Mouse (Mus musculus): ENCODE results near the gene Zfp867. TPM values are rescaled to one million over a fixed set of nuclear protein-coding genes. Genes with fewer than 3 reads are reported as not detected.

Gene Zfp867
- total RNA-seq, 2 experiments from 2014 or later: 2.4 to 2.5 TPM

GRCm38 (mm10) chr11:59460459-59460858 lies 11.8 kb downstream of the Zfp867 start:
- no peak for DNase-seq (ENCODE audit: low spot score in 2 of 2)

DNA sequence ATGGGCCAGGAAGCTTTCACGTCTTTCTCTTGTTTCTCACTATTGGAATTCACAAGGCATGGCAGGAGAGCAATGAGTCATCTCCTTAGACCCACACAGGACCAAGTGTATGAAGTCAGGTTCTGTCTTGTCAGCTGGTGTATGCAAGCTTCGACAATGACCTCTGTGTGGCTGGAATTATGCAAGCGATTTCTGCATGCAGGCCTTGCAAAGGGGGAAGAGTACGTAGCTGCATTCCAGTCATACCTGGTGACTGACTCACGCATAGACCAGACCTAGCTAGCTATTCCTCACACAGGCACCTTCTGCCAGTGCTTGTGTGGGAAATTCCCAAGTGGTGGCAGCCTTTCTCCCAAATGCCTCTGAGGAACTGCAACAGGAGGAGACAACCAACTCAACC lies 13.3 kb downstream of the Zfp867 start:
- no peak for DNase-seq (ENCODE audit: low spot score in 2 of 2)

DNA sequence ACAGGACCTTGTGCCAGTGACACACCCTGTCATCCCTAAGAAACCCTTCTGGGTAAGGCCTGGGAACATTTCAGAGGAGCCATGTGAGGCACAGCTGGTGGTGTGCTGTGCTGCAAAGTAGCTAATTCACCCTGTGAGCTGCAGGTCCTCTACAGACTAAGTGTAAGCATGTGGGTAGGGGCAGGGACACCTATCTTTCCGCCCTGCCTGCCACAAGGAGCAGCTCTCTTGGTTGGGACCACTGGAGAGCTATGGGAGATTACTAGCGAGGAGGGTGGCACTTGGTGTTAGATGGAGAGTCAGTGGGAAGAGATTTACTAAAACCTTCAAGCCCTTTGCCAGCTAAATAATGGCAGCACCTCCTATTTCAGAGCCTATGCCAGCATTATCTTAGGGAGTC lies 15.4 kb downstream of the Zfp867 start:
- DNase-seq (ENCODE audit: low spot score in 2 of 2): no peak

DNA sequence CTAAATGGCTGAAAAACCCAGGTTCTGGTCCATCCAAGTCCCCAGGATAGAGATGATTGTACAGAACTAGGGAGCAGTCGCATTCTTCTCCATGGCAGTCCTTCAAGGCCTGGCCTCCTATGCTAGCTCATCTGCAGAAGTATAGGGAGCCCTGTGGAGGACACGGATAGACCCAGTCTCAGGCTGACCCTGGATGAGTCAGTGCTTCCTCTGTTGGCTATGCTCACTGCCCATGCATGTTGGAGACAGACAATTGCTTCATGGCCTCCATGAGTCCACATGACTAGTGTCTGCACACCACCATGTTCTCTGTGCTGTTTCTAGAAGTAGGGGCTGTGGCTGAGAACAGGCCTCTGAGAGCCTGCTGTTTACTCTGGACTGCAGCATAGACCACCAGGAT lies 15.9 kb downstream of the Zfp867 start:
- DNase-seq (ENCODE audit: low spot score in 2 of 2): no peak

GRCm38 (mm10) chr11:59451086-59451485 lies 21.2 kb downstream of the Zfp867 start, which contains the start of gene Snap47:
Gene Snap47 (minus strand): TSS chr11:59451186.
- DNase-seq (ENCODE audit: low spot score in 2 of 2): no peak

- peak in 1 of 2 experiments; percentile 16 for DNase-seq (ENCODE audit: low spot score in 2 of 2)
Observed at GRCm38 (mm10) chr11:59450230-59450771, 22.0 kb downstream of the Zfp867 start.

DNA sequence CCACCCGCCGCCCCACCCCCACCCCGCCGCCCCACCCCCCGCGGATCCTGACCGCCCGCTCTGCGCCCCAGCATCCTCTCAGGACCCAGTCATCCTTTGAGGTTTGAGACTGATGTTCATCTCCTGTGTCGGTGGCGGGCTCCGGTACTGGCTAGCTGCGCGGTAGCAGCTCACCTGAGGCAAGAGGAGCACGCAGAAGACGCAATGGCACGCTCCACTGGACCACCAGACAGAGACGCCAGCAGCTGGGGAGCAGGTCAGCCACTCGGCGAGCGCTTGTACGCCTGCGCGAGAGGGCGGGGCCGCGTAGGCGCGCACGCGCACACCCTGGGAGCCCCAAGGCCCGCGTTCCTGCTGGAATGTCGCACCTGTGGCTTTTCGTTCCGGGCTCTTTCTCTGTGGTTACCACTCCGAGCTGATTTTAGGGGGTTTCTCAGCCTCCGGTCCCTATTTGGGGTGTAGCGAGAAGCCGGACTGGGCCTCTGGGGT lies 22.5 kb downstream of the Zfp867 start, which contains the start of gene Jmjd4:
Gene Jmjd4, plus strand, starts transcription at position 305 of the 489 bp plus-strand sequence.
- DNase-seq (ENCODE audit: low spot score in 2 of 2): peak; percentile 89 to 94

- no peak for DNase-seq (ENCODE audit: low spot score in 2 of 2)
Observed at GRCm38 (mm10) chr11:59443102-59443501, 29.2 kb downstream of the Zfp867 start.

DNA sequence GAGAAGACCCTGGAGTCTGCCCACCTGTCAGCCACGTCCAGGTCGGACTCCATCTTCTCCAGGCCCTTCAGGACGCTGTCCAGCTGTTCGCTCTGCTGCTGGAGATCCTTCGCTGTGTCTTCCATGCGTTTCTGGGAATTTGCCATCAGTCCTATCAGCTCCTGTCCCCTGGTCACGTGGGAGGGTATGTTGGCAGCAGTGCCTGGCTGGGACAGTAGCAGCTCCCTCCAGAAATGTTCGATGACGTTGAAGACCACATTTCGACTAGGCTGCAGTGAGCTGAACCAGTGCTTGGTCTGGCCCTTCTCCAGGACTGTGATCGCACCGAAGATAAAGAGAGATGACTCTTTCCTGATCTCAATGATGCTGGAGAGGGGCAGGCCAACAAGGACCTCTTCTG lies 34.3 kb downstream of the Zfp867 start:
- DNase-seq (ENCODE audit: low spot score in 2 of 2): no peak

GRCm38 (mm10) chr11:59432261-59432660 lies 40.0 kb downstream of the Zfp867 start:
- no peak for DNase-seq (ENCODE audit: low spot score in 2 of 2)

- DNase-seq (ENCODE audit: low spot score in 2 of 2): no peak
Observed at GRCm38 (mm10) chr11:59429959-59430358, 42.3 kb downstream of the Zfp867 start.

- no peak for DNase-seq (ENCODE audit: low spot score in 2 of 2)
Observed at GRCm38 (mm10) chr11:59428057-59428660, 44.1 kb downstream of the Zfp867 start.

GRCm38 (mm10) chr11:59425671-59426101 lies 46.6 kb downstream of the Zfp867 start:
- DNase-seq (ENCODE audit: low spot score in 2 of 2): peak in 1 of 2 experiments; percentile 16

DNA sequence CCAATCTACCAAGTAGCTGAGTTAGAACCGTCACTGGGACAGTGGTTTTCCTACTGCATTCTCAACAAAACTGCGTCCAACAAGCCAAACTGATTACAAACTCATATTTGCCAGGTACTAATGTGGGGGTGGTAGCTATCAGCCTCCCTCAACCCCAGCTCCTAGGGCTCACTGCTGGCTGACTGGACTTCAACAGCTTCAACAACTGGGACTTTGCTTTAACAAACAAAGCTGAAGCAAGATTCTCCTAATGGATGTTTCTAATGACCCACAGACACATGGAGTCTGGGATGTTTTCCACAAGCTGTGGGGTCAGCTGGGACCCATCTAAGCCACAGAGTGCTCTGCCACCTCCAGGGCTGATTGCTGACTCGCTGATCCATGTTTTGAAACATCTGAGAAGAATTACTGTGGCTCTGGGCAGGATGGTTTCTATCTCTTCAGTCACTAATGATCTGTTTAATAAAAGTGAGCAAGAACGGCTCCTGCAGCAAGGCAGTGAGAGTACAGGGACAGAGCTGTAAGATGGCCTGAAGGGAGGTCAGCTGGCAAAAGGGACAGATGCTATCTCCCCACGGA lies 49.2 kb downstream of the Zfp867 start:
- DNase-seq (ENCODE audit: low spot score in 2 of 2): no peak

- DNase-seq (ENCODE audit: low spot score in 2 of 2): no peak
Observed at GRCm38 (mm10) chr11:59421967-59422366, 50.3 kb downstream of the Zfp867 start.

- no peak for DNase-seq (ENCODE audit: low spot score in 2 of 2)
Observed at GRCm38 (mm10) chr11:59421436-59421835, 50.8 kb downstream of the Zfp867 start.

DNA sequence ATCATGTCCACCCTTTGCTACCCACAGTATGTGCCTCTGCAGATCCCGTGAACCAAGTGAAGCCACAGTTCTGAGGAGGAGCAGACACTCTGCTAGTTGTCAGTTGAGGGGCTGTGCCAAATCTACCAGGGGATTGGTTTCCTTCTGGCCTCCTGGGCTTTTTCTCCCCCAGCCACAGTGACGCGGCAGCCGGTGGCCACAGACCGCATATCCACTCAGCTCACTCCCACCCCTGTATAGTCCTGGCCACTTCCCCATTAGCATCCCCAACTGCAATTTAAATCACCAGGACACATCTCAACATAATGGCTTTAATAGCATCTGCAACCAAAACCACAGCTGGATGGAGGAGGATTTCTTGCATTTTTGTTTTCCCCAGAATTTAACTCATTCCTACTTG lies 53.6 kb downstream of the Zfp867 start:
- no peak for DNase-seq (ENCODE audit: low spot score in 2 of 2)

DNA sequence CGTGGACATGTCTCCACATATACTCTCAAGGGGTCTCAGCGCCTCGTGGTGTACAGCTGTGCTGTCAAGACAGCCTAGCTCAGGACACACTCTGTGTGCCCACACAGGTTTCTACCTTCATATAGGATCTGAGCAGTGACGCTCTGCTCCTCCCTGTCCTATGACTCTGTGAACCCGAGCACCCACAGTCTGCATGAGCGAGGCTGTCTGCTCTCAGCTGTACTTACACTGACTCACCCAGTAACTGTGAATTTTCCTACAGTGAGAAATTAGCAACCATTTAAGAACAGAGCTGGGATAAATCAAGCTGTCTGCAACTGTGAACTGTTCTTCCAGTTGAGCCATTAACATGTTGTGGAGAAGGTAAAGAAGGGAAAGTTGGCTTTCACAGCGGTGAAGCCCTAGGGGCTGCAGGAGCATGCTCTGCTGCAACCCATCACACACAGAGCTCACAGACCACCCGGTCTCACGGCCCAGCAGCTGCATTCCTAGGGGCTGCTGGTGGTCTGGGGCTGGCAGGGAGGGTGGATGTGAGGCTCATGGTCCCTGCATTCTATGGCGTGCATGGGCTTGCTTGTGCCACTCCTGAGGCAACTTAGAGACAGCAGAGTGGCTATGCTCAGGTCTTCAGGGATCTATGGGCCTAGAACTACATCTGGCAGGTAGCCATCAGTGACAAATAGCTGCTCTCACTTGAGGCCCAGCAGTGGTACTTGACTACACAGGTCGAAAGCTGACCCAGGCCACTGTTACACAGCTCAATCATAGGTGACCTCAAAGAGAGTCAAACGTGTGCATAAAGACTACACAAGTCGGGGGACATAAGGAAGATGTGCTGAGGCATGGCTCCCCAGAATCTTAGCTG lies 59.0 kb downstream of the Zfp867 start:
- DNase-seq (ENCODE audit: low spot score in 2 of 2): peak in 1 of 2 experiments; percentile 19

DNA sequence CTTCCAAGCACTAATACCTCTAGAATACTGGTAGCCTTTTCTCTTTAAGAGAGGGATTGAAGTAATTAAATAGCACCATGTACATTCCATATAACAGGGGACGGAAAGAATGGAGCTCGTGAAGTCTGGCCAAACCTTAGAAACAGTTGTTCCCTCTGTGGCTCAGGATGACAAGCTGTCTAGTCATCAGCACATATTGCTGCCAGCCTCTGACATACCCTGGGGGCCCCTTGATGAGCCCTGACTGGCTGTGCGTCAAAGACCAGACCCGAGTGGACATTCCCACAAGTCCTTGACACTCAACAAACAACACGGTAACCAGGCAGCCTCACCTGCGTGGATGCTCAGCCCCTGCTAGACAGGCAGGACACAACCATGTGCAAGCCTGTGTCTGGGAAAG lies 60.2 kb downstream of the Zfp867 start:
- DNase-seq (ENCODE audit: low spot score in 2 of 2): no peak
